Mouse (Mus musculus) monocyte, adult 2 months (primary cell): Measurements from ENCODE around the gene Rpl27.
"Not testable (repeated sequence)": the region's sequence is repeated elsewhere in the genome, so short reads cannot be mapped to it uniquely, and the experiment has no call there.

ENCODE experiments used
- DNase-seq, 2 experiments: peaks; one replicate each; pipeline ENCODE4 v3.0.0; 2022; ENCODE audit warnings: low spot score in 2 of 2, low read depth in 1 of 2

The Rpl27 gene

DNA sequence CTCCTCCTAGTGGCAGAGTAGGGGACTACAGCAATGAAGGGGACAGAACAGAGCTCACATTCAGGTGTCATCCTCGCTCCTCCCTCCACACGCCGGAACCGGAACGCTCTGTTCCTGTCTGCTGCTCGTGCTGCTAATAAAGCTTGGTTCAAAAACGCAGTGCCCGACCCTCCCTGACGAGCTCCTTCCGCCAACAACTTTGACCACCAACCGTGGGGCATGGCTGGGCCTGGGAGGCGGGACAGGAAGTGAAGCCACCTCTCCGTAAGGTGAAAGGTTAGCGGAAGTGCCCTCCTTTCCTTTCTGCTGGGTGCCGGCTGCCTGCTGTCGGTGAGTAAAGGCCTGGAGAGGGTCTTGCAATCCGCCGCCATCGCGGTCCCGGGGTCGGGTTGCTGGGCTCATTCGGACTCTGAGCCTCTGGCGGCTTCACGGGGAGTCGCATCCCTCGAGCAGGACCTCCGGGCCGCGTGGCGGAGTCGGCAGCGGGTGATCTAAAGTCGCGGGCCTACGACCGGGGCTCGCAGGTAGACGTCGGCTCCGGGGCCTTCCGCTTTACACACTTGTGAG, at the start of gene Rpl27:
Rpl27 (plus strand) TSS at position 172 of the 567 bp plus-strand sequence.
- DNase-seq, result peak; percentile 93 to 96

DNA sequence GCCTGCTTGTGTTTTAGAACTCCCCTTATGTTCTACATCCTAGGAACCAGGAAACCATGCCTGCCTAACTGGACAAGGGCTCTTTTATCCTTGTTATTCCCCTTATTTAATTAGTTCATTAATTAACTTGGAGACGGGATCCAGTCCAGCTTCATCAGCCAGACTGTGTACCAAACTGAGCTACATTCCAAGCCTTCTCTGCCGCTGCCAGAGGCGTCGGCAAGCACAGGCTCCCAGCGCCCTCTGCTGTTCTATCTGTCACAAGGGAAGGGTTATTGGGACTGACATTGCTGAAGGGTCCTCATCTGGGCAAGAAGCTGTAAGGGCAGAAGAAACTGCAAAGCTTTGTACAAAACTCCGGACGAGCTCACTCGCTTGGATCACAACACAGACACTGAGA, 47.0 kb upstream of the Rpl27 start:
- no peak for DNase-seq

DNA sequence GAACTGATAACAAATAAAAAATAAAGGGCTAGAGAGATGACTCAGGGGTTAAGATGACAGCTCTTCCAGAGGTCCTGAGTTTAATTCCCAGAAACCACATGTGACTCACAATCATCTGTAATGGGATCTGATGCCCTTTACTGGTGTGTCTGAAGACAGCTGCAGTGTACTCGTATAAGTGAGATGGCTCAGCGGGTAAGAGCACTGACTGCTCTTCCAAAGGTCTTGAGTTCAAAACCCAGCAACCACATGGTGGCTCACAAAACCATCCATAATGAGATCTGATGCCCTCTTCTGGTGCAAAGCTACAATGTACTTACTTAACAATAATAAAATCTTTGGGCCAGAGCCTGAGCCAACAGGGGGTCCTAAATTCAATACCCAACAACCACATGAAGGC, 26.8 kb upstream of the Rpl27 start:
- DNase-seq, result no peak

DNA sequence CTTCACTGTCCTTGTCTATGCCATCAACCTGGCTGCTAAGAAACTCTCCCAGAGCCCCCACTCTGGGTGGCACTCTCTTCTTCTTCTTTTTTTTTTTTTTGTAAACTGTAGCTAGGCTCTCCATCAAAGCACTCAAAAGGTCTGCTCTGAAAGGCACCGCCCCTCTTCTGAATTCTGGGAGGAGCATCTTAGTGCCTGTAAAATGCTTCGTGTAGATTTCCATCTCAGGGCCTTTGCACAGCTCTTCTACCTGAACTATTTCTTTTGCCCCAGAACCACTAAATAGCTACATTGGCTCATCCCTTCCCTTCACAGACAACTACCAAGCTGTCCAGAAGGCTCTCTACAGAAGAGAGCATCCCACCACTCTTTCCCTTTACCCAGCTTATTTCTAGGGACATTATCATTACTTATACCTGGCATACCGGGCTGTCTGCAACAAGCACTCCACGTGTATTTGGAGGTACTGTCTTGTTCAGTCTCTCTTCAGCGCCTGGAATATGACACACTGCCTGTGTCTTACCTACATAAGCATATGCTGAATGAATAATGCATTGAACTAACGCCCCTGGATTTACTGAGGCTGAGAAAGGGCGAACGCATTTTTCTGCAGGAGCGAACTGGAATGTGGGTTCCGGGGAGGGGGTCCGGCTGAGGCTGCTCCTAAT, 25.5 kb upstream of the Rpl27 start:
- DNase-seq, result no peak

DNA sequence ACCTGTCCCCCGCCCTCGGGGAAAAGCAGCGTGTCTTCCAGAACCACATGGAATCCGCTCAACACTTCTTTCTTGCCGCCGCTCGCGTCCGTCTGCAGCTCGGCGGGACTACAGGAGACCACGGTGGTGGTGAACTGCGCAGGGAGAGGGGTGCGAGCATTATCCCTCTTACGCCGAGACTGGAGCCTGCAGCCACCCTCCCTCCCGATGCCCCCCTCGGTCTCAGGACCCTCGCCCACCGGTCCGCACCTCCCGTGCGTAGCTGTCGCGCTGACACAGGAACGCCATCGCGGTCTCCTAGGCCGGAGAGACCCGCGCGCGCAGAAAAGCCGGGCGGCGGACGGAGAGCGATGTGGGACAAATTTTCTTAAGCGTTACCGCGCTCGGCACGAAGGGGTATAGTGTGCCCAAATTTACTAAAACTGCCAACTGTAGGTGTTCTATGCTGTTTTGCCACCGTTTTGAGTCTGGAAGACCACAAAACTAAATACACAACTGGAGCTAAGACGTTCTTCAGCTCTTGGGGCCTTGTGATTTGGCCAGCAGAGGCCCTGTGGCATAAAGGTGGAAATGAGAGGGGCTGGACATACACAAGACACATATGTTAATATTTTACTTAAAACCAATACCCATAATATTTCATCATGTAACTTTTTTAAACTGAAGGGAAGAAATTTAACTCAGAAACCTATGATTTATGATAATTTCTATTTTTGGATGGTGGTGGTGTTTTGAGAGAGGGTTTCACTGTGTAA, 24.8 kb upstream of the Rpl27 start, which contains the start of gene Aarsd1:
Aarsd1 (minus strand) TSS at position 515 of the 755 bp plus-strand sequence.
- DNase-seq, result peak in 1 of 2 experiments; percentile 66

DNA sequence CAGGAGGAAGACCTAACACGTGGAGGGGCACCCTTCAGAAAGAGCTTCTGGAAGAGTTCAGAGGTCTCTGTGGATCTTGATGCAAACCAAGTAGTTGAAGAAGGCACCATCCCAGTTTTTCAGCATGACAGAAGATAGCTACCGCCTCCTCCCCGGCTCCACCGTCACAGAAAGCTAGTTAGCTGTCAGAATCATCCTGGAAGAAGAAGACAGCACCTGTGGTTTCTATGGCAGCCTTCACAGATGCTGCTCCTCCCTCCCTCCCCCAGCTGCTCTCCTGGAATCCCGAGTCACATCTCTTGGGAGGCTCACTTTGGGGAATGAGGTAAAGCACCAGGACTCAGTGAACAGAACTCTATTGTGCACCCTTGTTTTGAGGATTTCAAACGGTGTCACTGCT, 23.1 kb upstream of the Rpl27 start:
- DNase-seq, result no peak

DNA sequence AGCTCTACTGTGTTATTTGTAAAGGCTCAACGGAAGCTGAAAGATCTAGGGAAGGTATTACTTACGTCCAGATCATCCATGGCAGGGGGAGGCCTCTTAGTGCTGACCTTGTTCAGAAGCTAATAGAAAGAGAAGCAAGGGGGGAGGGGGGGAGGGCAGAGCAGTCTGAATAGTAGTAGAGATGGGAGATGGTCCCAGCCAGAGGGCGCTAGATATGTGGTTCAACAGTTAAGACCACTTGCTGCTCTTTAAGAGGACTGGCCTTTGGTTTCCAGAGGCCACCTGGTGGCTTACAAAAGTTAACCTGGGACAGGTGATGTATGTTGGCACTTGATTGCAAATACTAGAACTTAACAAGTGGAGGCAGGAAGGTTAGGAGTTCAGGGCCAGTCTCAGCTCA, 22.5 kb upstream of the Rpl27 start:
- DNase-seq, result no peak

DNA sequence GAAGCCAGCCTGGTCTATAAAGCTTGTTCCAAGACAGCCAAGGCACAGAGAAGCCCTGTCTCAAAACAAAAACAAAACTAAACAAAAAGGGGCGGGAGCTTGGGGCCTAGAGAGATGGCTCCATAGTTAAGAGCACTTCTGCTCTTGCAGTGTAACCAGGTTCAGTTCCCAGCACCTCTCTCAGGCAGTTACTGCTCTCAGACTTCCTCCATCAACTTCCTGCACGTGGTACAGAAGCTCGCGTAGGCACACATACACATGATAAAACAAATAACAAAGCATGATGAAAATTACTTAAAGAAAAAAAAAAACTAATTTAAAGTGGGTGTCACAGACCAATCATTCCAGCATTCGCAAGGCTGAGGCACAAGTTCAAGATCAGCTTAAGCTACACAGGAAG, 21.9 kb upstream of the Rpl27 start:
- DNase-seq, result no peak

DNA sequence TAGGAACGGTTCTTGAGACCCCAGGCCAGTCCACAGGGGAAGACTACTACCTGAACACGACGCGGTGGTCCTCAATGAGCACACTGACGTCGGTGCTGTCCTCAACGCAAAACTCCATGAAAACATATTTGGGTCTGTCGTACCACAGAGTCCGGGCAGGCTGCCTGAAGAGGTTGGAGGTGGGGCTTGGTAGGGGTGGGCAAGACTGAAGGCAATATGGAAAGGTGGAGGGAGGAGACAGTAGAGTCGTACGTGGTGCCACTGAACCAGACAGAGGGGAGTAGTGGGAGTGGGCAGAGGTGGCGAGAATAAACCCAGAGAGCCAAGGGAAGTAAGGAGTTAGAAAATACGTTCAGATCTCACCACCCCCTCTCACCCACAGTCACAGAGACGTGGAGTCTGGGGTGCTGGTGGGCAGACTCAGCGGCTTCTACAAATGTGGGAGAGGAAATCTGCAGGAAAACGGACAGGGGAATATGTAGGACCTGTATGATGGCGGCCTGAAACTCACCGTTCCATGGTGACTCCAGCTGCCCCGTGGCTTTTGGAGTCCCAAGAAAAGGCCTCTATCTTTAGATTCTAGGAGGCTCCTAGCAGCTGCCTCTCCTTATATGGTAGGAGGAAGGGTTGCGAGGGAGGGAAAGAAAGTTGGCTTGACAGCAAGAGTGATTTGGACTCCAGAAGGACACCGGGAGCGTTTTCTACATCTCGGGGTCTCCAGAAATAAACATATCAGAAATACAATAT, 17.8 kb upstream of the Rpl27 start, which contains the start of gene Gm27029:
Gm27029 (minus strand) TSS at position 692 of the 747 bp plus-strand sequence.
- DNase-seq, result no peak

DNA sequence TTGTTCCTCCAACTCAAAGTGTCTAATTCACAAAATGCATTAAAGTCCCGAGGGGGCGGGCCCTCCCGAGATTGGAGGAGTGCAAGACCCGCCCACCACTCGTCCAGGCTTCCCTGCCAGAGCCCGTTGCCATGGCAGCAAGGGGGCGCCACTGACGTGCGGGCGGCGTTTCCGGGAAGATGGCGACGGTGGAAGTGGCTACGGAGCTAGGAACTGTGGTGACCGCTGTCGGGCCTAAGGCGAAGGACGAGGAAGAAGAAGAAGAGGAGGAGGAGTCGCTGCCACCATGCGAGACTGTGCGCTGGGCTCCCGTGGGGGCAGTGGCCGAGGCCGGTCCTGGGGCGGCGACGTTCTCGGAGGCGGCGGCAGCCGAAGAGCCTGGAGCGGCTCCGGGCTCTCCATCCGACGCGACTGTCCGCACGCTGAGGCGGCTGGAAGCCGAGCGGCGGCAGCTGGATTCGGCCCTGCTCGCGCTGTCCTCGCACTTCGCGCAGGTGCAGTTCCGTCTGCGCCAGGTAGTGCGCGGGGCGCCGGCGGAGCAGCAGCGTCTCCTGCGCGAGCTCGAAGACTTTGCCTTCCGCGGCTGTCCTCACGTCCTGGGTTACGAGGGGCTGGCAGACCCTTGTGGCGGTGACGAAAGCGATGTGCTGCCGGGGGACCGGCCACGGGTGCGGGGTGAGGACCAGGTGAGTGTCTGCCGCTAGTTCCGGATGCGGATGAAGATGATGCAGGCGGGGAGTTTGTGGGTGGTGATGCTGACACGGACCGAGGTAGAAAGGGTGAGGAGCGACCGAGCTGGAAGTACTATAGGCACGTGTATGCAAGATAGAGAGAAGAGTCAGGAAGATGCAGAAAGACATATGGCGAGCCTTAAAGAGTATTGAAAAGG, 16.9 kb upstream of the Rpl27 start, which contains the start of the genes Rundc1 and Ptges3l:
Rundc1 (plus strand) TSS at position 161 of the 889 bp plus-strand sequence.
Ptges3l (minus strand) TSS at position 409 of the 889 bp plus-strand sequence.
- DNase-seq, result peak; percentile 94 to 97

DNA sequence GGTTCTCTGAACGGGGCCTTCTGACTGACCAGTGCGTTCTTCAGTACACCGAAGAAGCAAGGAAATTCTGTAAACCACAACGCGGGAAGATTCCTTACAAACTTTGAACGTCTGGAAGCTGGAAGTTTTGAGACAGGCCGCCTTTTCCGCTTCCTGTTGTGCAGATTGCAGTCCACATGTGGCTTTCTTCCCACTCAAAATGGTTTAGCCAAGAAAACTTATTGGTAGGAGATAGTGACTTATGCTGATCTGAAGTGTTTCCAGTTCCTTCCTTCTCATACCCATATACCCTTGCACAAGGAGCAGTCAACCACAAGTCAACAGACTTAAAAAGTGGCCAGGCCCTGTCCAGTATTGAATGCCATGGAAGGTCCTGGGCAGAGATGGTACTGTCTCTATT, 15.9 kb upstream of the Rpl27 start:
- DNase-seq, result no peak

DNA sequence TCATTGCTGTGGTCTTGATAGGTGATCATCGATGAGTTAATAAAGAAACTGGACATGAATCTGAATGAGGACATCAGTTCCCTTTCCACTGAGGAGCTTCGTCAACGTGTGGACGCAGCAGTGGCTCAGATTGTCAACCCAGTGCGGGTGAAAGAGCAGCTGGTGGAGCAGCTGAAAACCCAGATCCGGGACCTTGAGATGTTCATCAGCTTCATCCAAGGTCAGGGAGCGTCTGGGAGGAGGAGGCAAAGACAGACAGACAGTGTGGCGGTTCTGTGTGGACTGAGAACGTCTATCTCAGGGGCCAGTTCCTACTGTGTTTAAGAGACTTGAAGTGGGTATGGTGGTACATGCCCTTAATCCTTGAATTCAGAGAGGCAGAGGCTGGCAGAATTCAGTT, 10.8 kb upstream of the Rpl27 start:
- DNase-seq, result no peak

DNA sequence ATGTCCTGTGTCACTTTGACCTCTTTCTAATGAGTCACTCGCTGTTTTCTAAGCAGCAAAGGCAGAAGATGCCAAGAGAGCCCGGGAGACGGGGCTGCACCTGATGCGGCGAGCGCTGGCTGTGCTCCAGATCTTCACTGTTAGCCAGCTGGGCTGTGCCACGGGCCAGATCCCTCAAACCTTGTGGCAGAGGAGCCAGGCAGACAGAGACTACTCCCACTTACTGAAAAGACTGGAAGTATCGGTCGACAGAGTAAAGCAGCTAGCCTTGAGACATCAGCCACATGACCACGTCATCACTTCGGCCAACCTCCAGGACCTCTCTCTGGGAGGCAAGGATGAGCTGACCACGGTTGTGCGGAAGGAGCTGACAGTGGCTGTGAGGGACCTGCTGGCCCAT, 8.7 kb upstream of the Rpl27 start:
- DNase-seq, result no peak

DNA sequence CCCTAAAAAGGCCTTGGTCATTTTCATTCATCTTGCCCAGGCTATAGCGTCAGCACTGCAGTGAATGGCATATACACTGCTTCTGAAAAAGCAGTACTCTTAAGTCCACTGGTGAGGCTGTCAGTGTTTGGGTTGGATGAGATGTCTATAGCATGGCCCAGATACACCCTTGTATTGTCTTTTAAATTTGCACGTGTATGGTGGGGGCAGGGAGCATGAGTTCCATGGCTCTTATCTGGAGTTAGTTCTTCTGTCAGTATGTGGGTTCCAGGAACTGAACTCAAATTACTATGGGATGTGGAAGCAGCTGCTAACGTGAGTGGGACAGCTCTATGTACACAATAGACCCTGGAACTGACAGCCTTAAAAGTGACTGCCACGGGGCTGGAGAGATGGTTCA, 6.3 kb upstream of the Rpl27 start:
- no peak for DNase-seq

DNA sequence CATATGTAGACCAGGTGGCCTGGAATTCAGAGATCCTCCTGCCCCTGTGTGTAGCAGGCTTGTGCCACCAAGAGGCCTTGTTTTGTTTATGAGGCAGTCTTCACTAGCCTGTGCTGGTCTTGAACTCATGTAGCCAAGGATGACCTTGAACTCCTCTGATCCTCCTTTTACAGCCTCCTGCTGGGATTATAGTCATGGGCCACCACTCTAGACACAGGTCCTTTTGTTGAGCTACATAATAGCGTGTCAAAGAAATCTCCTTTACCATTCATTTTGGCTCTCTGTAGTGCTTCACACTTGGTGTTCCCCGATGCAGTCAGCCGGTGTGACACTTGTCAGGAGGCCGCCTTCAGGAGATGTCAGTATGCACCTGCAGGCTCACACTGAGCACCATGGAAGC, 5.2 kb upstream of the Rpl27 start:
- no peak for DNase-seq

DNA sequence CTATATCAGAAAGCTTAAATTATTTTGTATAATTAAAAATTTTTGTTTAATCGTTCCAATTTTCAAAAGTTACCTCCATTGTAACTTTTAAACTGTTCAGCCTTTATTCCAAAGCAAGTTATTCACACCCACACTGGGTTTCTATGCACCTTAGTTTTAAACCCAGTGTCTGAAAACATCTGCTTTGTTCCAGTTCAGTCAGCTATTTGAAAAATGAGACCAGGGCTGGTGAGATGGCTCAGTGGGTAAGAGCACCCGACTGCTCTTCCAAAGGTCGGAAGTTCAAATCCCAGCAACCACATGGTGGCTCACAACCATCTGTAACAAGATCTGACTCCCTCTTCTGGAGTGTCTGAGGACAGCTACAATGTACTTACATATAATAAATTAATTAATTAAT, 4.1 kb upstream of the Rpl27 start:
- not testable (repeated sequence) for DNase-seq

DNA sequence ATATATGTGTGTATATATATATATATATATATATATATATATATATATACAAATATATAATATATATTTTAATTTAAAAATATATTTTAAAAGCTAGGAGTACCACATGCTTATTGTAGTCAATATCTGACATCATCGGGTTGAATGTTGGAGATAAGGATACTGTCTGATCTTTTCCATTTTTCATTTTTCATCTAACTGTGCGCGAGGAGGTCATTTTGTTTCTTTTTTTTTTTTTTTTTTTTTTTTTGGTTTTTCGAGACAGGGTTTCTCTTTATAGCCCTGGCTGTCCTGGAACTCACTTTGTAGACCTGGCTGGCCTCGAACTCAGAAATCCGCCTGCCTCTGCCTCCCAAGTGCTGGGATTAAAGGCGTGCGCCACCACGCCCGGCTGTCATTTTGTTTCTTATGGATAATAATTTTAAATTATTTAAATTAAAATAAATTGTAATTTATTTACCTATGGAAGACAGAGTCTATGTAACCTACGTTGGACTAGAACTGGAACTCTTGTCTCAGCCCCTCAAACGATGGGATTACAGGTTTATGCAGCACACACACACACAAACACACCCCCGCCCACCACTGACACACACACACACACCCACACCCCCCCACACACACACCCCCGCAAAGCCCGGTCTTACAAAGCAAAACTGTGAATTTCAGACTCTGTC, 510 bp upstream of the Rpl27 start:
- not testable (repeated sequence) for DNase-seq

DNA sequence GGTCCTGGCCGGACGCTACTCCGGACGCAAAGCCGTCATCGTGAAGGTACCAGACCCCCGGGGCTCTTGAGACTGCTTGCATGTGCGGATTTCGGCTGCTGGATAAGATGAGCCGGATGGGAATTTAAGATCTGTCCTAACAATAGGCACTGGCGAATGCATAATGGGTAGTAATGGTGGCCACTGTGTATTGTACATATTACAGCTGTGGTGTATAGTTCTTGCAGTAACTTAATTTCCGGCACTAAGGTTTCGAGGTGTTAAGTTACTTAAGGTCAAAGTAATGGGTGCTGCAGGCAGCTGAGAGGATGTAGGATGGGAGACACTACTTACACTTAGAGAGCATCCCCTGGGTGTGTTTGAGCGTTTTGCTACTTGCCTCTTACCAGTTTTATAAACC, 662 bp downstream of the Rpl27 start:
- no peak for DNase-seq

DNA sequence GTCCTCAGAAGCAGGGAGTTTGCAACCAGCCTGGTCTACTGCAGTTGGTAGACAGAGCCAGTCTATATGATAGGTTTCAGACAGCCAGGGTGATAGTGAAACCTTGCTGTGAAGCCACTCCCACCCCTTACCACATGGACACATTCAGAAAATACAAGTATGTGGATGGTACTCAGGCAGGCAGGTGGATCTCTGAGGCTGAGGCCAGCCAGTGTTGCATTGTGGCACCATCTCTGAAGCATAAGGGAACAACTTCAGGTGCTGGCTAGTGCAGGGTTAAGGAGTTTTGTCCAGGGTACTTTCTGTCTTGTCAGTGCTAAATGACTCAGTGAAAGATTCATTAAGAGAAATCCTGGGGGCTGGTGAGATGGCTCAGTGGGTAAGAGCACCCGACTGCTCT, 4.2 kb downstream of the Rpl27 start:
- DNase-seq, result no peak

DNA sequence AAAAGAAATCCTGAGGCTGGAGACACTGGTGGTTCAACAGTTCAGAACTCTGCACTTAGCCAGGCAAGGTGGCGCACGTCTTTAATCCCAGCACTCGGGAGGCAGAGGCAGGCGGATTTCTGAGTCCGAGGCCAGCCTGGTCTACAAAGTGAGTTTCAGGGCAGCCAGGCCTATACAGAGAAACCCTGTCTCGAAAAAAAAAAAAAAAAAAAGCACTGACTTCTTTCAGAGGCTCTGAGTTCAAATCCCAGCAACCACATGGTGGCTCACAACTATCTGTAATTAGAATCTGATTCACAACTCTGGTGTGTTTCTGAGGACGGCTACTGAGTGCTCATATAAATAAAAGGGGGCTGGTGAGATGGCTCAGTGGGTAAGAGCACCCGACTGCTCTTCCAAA, 4.8 kb downstream of the Rpl27 start:
- DNase-seq, result not testable (repeated sequence)
